9 mouse cellular contexts compared by ENCODE assay signal in genomic region chr9:65216972-65217371, GRCm38 (mm10). TPM values are rescaled to one million over a fixed set of nuclear protein-coding genes. Genes with fewer than 3 reads are reported as not detected.
DNase-seq lines count a peak whose midpoint lies in the region; ATAC-seq lines count a peak whose summit lies in the region.
"Had no signal": no experiment of that assay in that cellular context is flagged by ENCODE, and none has a peak within 500 bp of the region (broad histone marks: within the 10 kb centered on the region; RNA-seq: fewer than 3 reads in every experiment).

No protein-coding gene starts in this region.

- H3K9ac ChIP-seq in heart, embryonic 11.5 days (ENCODE audit: low read depth, low read length), result no peak overlapping the region
- peak overlapping the region; percentile 99 for H3K9ac ChIP-seq in liver, embryonic 13.5 days

- H3K9me3 ChIP-seq in heart, embryonic 11.5 days (replicated peaks; ENCODE audit: control insufficient read depth, low read length), result no peaks in the 10 kb centered on the region
- H3K9me3 ChIP-seq in embryonic facial prominence, embryonic 10.5 days, result no peaks in the 10 kb centered on the region
- no peaks in the 10 kb centered on the region for H3K9me3 ChIP-seq in liver, embryonic 13.5 days (replicated peaks)

- no peaks in the 10 kb centered on the region for H3K36me3 ChIP-seq in heart, embryonic 11.5 days (ENCODE audit: control insufficient read depth, insufficient read depth, low read length)
- H3K36me3 ChIP-seq in embryonic facial prominence, embryonic 10.5 days (replicated peaks), result no peaks in the 10 kb centered on the region
- H3K36me3 ChIP-seq in liver, embryonic 13.5 days, result no peaks in the 10 kb centered on the region

- no peak overlapping the region for H3K4me3 ChIP-seq in heart, embryonic 11.5 days (ENCODE audit: low read depth, low read length)
- peak overlapping the region; percentile 13; the same call in 1 of the 2 replicates for H3K4me3 ChIP-seq in embryonic facial prominence, embryonic 10.5 days
- peak overlapping the region; percentile 83 for H3K4me3 ChIP-seq in liver, embryonic 13.5 days (replicated peaks)

- 56% methylated on average over 8 of the region's 8 CpGs for WGBS in heart, embryonic 11.5 days (ENCODE audit: insufficient replicate concordance)
- 56% methylated on average over 8 of the region's 8 CpGs for WGBS in embryonic facial prominence, embryonic 10.5 days
- 13% methylated on average over 8 of the region's 8 CpGs for WGBS in liver, embryonic 13.5 days (ENCODE audit: insufficient replicate concordance)

- peak overlapping the region; percentile 34 for H3K4me2 ChIP-seq in heart, embryonic 11.5 days
- H3K4me2 ChIP-seq in liver, embryonic 13.5 days, result peak overlapping the region; percentile 98

- peak overlapping the region; percentile 66 for H3K27ac ChIP-seq in heart, embryonic 11.5 days (ENCODE audit: low read depth, low read length)
- no peak overlapping the region for H3K27ac ChIP-seq in embryonic facial prominence, embryonic 10.5 days (replicated peaks)
- peak overlapping the region; percentile 100 for H3K27ac ChIP-seq in liver, embryonic 13.5 days

- peaks cover 13% of the 10 kb centered on the region for H3K4me1 ChIP-seq in heart, embryonic 11.5 days (ENCODE audit: control insufficient read depth, insufficient read depth, low read length)
- peaks cover 36% of the 10 kb centered on the region for H3K4me1 ChIP-seq in embryonic facial prominence, embryonic 10.5 days
- peaks cover 53% of the 10 kb centered on the region for H3K4me1 ChIP-seq in liver, embryonic 13.5 days (replicated peaks)

- DNase-seq in heart, adult 9 months (ENCODE audit: low spot score in 2 of 2), result no peak
- peak; percentile 71 for DNase-seq in CD4-positive helper T cell, adult 2 months (ENCODE audit: low read depth, low spot score)
- DNase-seq in embryonic facial prominence, embryonic 10.5 days (ENCODE audit: low spot score), result no peak
- no peak for DNase-seq in liver, embryonic 13.5 days
- no peak for DNase-seq in urinary bladder, postnatal 14 days (ENCODE audit: low spot score)
- no peak for DNase-seq in lung, adult 18-20 months
- no peak for DNase-seq in adrenal gland, postnatal 36 days

- no peak for ATAC-seq in heart, embryonic 11.5 days (replicated peaks; ENCODE audit: insufficient number of reproducible peaks, low FRiP score, low TSS enrichment)
- no peak for ATAC-seq in liver, embryonic 13.5 days (ENCODE audit: low read depth)

- no peaks in the 10 kb centered on the region for H3K27me3 ChIP-seq in heart, embryonic 11.5 days (ENCODE audit: control insufficient read depth, insufficient read depth, low read length)
- H3K27me3 ChIP-seq in embryonic facial prominence, embryonic 10.5 days (replicated peaks; ENCODE audit: low read depth, poor library complexity, severe bottlenecking), result no peaks in the 10 kb centered on the region
- no peaks in the 10 kb centered on the region for H3K27me3 ChIP-seq in liver, embryonic 13.5 days

RNA-seq across cellular contexts. Expression of gene Parp16, which starts 21.8 kb away (rescaled TPM):
- polyA plus RNA-seq in heart, embryonic 11.5 days (2014; fragmentation: Nextera tagmentation; extraction: Ambion mirVana), result 4.6 and 5.0 TPM in 2 replicates
- 8.2 and 8.3 TPM in 2 replicates for polyA plus RNA-seq in embryonic facial prominence, embryonic 10.5 days (2016; fragmentation: Nextera tagmentation; extraction: Ambion mirVana)
- 8.2 and 9.2 TPM in 2 replicates for polyA plus RNA-seq in liver, embryonic 13.5 days (2015; fragmentation: Nextera tagmentation; extraction: Ambion mirVana)
- 10 to 100 TPM; 11.8 to 21.2 TPM for total RNA-seq in adrenal gland, postnatal 36 days (2021)

RNA-seq across cellular contexts. Expression of gene Cilp, which starts 48.0 kb away (rescaled TPM):
- polyA plus RNA-seq in heart, embryonic 11.5 days (2014; fragmentation: Nextera tagmentation; extraction: Ambion mirVana), result 0.14 TPM in 1 of 2 replicates, not detected in the other
- polyA plus RNA-seq in embryonic facial prominence, embryonic 10.5 days (2016; fragmentation: Nextera tagmentation; extraction: Ambion mirVana), result 0.05 and 0.15 TPM in 2 replicates
- 0.05 and 0.08 TPM in 2 replicates for polyA plus RNA-seq in liver, embryonic 13.5 days (2015; fragmentation: Nextera tagmentation; extraction: Ambion mirVana)
- total RNA-seq in adrenal gland, postnatal 36 days (2021), result 1 to 10 TPM; 4.7 to 6.2 TPM
- total RNA-seq: neutrophil, adult 5-6 weeks had no signal
